Mouse (Mus musculus) C2C12 (cell line): ENCODE measurements at regions not wholly inside any gene's neighbourhood (a gene's known extent, or its start where the extent isn't known, plus 50 kb on each side); places are given as distances from the start of the nearest gene placed in this dataset.

ENCODE experiments used
- CEBPB ChIP-seq: IDR thresholded peaks from one replicate; pipeline ENCODE4 v1.6.1; 2011; ENCODE audit warnings: low read depth, mild to moderate bottlenecking, control low read depth, moderate library complexity
- CTCF ChIP-seq: IDR thresholded peaks from one replicate; pipeline ENCODE4 v1.5.1; 2011; ENCODE audit not compliant: control insufficient read depth, insufficient read depth, insufficient read length
- FOSL1 ChIP-seq: IDR thresholded peaks from one replicate; pipeline ENCODE4 v1.8.0; 2011; ENCODE audit warnings: mild to moderate bottlenecking, low read length; ENCODE audit not compliant: poor library complexity, insufficient read depth, severe bottlenecking
- MAX ChIP-seq: IDR thresholded peaks from one replicate; pipeline ENCODE4 v1.6.1; 2011; ENCODE audit warnings: mild to moderate bottlenecking, control low read depth
- MYOD1 ChIP-seq: IDR thresholded peaks from one replicate; pipeline ENCODE4 v1.6.1; 2011; ENCODE audit warnings: low read depth; ENCODE audit not compliant: control insufficient read depth, insufficient read length
- MYOG ChIP-seq: IDR thresholded peaks from one replicate; pipeline ENCODE4 v1.6.1; 2011; ENCODE audit not compliant: control insufficient read depth, insufficient read length; ENCODE audit errors: extremely low read depth
- USF1 ChIP-seq: IDR thresholded peaks from one replicate; pipeline ENCODE4 v1.6.1; 2011; ENCODE audit warnings: low read depth, mild to moderate bottlenecking, control low read depth, moderate library complexity

GRCm38 (mm10) chr7:133286216-133286615, 162.1 kb upstream of the Ctbp2 start:
- no peak for TF ChIP-seq USF1
- no peak for TF ChIP-seq CTCF
- no peak for TF ChIP-seq MYOG
- no peak for TF ChIP-seq MAX
- no peak for TF ChIP-seq MYOD1
- TF ChIP-seq CEBPB: no peak
- no peak for TF ChIP-seq FOSL1
